Mouse (Mus musculus) ES-CJ7 (cell line): ENCODE data around the gene Uqcrc1.

Experiments used
- DNase-seq: peaks from one replicate; pipeline ENCODE4 v3.0.0; 2011; ENCODE audit warnings: low read depth, low spot score

Uqcrc1 gene

DNA sequence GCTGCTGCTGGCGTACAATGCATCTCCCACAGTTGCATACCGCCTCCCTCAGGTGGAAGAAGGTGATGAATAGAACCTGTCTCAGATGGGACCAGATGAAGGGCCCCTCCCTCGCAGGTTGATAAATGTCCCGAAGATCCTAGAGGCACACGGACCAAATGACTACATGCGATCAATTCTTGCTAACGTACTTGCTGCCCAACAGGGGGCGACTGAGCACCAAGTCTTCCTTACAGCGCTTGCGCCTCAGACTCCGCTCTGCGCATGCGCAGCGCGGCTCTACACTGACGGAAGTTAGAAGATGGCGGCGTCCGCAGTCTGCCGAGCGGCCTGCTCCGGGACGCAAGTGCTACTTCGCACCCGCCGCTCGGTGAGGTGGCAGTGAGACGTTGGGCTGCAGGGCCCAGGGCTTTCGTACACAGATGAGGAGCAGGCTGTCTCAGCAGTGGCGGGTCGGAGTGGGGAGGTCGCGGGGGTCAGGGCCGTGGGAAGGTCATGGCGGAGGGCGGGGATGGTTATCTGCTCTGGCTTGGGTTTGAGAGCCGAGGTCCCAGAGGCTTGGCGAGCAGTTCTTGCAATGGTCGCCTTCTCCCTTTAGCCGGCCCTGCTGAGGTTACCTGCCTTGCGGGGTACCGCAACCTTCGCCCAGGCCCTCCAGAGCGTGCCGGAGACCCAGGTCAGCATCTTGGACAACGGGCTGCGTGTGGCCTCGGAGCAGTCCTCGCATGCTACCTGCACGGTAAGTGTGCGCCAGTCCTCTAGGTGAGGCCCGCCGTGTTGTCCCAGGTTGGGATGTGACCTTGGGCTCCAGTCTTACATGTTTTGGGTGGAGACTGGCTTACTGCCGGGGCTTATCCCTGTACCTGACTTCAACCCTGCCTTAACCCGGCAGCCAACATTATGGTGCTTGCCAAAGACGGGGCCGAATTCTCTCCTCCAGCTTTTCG is at the start of gene Uqcrc1:
Uqcrc1 (plus strand) TSS at position 216 of the 947 bp plus-strand sequence.
- peak; percentile 100 for DNase-seq

DNA sequence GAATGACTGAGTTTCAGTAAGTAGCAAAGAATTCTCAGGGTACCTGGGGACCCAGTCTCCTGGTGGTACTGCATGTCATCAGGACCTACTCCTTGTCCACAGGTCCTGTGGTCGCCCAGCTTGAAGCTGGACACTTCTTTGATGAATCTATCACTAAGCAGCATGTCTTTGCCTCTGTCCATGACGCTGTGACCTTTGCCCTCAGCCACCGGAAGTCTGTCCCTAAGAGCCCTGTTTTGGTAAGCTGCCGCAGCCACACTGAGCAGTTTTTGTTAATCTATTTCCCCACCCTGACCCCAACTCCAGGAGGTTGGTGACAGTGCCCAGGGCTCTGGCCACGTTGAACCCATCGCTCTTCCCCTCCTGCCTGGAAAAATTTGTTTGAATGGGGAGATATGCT is 24.1 kb upstream of the Uqcrc1 start:
- DNase-seq: no peak

GRCm38 (mm10) chr9:108913161-108913560 is 23.3 kb upstream of the Uqcrc1 start:
- no peak for DNase-seq

DNA sequence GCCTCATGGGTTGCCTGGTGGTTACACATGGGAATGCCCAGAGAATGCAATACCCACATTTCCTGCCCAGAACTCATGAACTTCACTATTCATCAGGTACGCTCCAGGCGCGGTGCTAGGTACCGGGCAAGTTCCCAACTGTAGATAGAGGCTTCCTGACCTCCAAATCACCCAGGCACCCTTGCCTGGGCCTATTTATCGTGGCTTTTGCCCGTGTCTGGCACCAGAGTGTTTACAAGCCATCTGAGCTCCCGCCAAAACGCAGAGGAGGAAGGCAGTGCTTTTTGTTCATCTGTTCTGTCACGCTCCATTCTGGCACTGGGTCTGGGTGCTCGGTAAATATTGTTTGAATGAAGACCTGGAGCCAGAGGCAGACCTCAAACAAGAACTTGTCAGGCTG is 22.8 kb upstream of the Uqcrc1 start:
- DNase-seq: no peak

DNA sequence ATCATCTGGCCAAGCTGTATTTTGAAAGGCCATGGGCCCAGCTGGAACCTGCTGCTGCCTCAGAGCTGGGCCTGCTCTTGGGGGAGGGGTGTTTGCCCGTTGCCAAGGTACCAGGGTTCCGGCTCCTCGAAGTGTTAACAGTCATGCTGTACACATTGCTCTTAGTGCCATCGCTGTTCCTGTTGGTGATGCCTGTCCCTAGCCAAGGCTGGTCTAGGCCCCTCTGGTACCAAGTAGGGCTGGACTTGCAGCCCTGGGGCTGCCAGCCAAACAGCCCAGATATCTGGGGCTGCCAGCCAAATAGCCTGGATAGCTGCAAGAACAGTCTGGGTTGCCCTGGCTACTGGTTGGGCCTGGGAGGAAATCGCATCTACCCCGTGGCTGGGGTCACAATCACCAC is 21.9 kb upstream of the Uqcrc1 start, which contains the start of gene Tmem89:
Tmem89 (plus strand) TSS at position 129 of the 400 bp plus-strand sequence.
- no peak for DNase-seq

GRCm38 (mm10) chr9:108925897-108926296 is 10.5 kb upstream of the Uqcrc1 start:
- DNase-seq: no peak

- no peak for DNase-seq
Measured at GRCm38 (mm10) chr9:108928424-108928823, 8.0 kb upstream of the Uqcrc1 start.

- DNase-seq: no peak
Measured at GRCm38 (mm10) chr9:108935991-108936390, 442 bp upstream of the Uqcrc1 start.

DNA sequence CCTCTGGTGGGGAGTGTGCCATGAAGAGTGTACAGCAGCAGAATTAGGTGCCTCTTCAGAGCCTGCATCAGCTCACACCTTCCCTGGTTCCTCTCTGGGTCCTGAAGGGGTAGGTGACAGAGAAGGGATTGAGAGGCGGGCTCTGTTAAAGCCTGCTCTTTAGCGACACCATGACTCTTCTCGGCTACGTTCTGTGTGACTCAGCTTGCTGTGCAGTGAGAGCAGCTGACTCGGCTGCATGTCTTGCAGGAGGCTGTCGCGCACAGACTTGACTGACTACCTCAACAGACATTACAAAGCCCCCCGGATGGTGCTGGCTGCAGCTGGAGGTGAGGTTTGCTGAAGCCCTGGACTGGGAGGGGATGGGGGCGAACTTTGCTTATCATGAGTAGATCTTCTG is 8.7 kb downstream of the Uqcrc1 start:
- DNase-seq: no peak

DNA sequence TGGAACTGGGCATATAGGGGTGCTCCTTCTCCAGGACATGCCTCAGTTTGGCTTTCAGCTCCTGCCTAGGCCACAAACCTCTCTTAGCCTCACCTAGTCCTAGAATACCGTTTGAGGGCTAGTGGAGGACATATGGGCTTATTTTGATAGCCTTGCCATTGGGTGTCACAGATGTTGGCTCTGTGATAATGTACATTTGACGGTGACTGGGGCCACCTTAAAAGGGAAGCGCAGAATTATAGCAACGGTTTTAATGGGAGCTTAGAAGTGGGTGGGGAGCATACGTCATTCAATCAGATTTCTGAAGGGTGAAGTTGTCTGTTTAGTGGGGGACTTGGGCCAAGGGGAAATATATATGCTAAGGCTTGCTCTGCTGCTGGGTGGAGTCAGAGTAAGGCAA is 9.2 kb downstream of the Uqcrc1 start:
- no peak for DNase-seq

- no peak for DNase-seq
Measured at GRCm38 (mm10) chr9:108949231-108949966, 13.0 kb downstream of the Uqcrc1 start.

DNA sequence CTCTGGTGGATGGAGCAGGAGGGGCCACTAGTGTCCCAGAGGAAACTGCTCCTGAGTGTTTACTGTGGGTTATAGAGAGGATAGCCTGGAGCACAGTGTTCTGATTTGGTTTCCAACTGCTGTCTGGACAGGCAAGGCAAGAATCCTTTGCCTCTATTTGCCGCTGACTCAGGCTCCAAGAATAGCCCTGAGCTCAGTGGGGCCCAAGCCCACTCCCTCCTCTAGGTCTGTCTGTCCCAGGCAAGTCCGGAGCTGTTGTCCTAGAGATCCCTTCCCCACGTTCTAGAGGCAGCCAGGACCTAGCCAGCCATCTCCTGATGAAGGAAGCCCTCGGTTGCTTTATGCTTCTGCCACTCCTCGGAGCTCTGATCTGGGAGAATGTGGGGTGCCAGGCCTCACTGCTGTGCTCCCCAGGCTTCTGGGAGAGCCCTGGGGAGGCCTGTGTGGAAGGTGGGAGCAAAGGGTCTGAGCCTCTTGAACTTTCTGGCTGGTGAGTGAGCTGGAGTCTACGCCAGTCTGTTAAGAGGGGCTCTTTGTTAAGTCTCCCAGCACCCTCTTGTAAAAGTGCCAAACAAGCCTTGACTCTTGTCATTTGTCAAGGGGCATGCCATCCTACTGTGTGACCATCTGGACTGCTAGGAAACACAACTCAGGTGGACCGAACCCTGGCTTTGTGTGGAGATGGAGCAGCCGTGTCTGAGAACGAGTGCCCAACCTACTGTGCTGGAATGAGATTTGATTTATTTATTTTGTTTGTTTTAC is 13.7 kb downstream of the Uqcrc1 start:
- DNase-seq: no peak

- no peak for DNase-seq
Measured at GRCm38 (mm10) chr9:108953081-108953636, 16.7 kb downstream of the Uqcrc1 start, which contains the start of gene Col7a1. Gene Col7a1 (plus strand): TSS chr9:108953586.

DNA sequence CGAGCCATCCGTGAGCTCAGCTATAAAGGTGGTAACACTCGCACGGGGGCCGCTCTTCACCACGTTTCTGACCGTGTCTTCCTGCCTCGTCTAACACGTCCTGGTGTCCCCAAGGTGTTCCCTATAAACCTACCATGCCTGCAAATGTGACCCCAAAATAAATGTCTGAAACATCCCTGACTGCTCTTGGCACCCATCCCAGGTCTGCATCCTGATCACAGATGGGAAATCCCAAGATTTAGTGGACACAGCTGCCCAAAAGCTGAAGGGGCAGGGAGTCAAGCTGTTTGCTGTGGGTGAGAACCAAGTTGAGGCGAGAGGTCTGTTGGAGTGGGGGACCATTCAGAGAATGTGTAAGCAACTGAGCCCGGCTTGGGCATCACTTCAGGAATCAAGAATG is 18.8 kb downstream of the Uqcrc1 start:
- no peak for DNase-seq

- no peak for DNase-seq
Measured at GRCm38 (mm10) chr9:108955846-108956245, 19.4 kb downstream of the Uqcrc1 start.

- DNase-seq: no peak
Measured at GRCm38 (mm10) chr9:108963577-108963976, 27.1 kb downstream of the Uqcrc1 start.

DNA sequence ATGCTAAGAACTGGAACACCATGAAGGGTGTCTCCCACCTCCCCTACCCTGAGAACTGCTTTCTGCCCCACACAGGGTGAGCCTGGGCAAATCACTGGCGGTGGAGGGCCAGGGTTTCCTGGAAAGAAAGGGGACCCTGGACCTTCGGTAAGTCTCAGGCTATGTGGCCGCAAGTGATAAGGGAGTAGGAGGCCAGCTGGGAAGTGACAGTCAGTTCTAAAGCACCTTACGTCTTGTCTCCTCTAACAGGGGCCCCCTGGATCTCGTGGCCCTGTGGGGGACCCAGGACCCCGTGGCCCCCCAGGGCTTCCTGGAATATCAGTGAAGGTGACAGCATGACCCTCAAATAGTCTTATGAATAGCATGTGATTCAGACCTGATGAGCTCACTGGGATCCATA is 27.9 kb downstream of the Uqcrc1 start:
- DNase-seq: no peak

DNA sequence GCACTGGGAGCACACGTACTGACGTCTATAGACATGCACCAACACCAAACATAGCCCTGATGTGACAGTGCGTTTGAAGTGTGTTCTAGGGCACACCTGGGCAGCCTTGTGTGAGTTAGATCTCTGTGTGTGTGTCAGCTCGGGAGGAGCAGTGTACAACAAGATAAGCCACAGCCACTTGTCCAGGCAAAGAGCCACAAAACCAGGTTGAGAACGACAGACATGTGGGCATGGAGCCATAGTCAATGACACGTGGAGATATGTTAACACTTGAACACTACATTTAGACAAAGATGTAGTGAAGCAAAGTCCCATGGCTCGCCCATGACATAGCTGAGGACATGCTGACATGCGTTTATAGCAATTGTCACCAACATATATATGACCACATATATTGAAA is 34.2 kb downstream of the Uqcrc1 start:
- DNase-seq: no peak

GRCm38 (mm10) chr9:108976483-108976882 is 40.0 kb downstream of the Uqcrc1 start:
- DNase-seq: no peak

GRCm38 (mm10) chr9:108977966-108978365 is 41.5 kb downstream of the Uqcrc1 start:
- no peak for DNase-seq

DNA sequence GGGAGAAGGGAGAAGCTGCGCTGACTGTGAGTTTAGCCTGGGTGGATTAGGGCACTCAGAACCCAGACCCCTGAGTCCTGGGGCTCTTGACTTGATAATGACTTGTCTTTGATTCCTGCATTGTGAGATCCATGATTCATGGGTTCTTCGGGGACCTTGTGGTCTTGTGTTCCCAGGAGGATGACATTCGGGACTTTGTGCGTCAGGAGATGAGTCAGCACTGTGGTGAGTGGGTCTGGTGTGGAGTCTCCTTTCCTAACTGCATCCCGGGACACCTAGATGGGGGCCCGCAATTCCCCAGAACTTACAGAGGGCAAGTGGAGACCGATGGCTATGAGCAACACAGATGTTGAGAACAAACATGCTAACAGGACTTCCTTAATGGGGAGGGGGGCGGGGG is 46.1 kb downstream of the Uqcrc1 start:
- no peak for DNase-seq
